Mouse (Mus musculus): ENCODE results near the gene Slc7a7. TPM values are rescaled to one million over a fixed set of nuclear protein-coding genes. Genes with fewer than 3 reads are reported as not detected.

Gene Slc7a7
- total and polyA plus RNA-seq, 2 experiments from 2014 or later = 2.4 to 7.7 TPM

- Histone ChIP-seq H3K4me3 (ENCODE audit: low read depth, low read length) (peak within 1 kb of the TSS; percentile 93), H3K4me1 (ENCODE audit: insufficient read depth, low read length) (peaks cover 5% of the 10 kb centered on the region; the same call in 1 of the 2 replicates), H3K27ac (ENCODE audit: low read depth, low read length) (peak within 1 kb of the TSS; percentile 92), H3K36me3 (ENCODE audit: insufficient read depth, low read length) (peaks cover 5% of the 10 kb centered on the region; the same call in 1 of the 2 replicates), H3K9ac (replicated peaks; ENCODE audit: low read length, poor library complexity, severe bottlenecking) (peak within 1 kb of the TSS; percentile 86), H3K27me3 (ENCODE audit: insufficient read depth, low read length) (no peaks in the 10 kb centered on the region), H3K4me2 (ENCODE audit: low read depth, low read length, poor library complexity, severe bottlenecking) (peak within 1 kb of the TSS; percentile 71), H3K9me3 (ENCODE audit: low read length) (no peaks in the 10 kb centered on the region)
- TF ChIP-seq CTCF (IDR thresholded peaks at IDR 0.05) = no peak
- WGBS = under 1% methylated on average over 48 of the region's 48 CpGs
- DNase-seq (ENCODE audit: low spot score) (peak; percentile 97), ATAC-seq (ENCODE audit: low FRiP score) (peak; percentile 85)
These were observed 9.3 kb upstream of the Slc7a7 start, which contains the start of gene Mrpl52 for GRCm38 (mm10) chr14:54426689-54427398. Mrpl52 (plus strand) TSS chr14:54426909.

DNA sequence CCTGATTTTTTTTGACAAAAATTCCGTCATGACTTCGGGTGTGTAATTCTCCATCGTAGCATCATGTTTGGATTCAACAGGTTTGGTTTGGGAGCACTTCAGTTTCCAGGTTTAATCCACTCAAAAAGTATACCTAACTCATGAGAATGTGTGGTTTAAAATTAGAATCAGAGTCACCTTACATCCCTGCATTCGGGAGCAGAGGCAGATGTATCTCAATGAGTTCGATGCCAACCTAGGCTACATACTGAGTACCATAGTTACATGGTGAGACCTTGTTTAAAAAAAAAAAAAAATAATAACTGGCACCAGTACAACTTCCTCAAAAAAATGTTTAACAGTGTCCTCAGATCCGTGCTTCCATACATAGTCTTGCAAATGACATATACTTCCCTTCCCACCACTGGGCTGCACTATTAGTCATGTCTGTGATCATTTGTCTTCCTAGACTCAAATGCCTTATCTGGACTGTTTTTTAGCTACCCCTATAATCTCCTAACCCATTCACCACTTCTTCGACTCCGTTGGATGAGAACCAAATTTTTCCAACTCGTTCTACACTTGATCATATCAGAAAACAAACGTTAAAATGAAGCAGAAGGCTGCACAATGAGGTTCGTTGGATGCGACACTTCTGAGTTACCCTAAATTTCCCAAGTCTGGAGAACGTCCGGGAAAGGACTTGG, 8.6 kb upstream of the Slc7a7 start:
- ATAC-seq (ENCODE audit: low FRiP score) (peak; percentile 44; the same call in 1 of the 2 replicates), DNase-seq (ENCODE audit: low spot score) (no peak)
- Histone ChIP-seq H3K27me3 (ENCODE audit: insufficient read depth, low read length) (no peaks in the 10 kb centered on the region), H3K9ac (replicated peaks; ENCODE audit: low read length, poor library complexity, severe bottlenecking) (peak overlapping the region; percentile 86), H3K4me1 (ENCODE audit: insufficient read depth, low read length) (peaks cover 5% of the 10 kb centered on the region; the same call in 1 of the 2 replicates), H3K4me2 (ENCODE audit: low read depth, low read length, poor library complexity, severe bottlenecking) (peak overlapping the region; percentile 71), H3K27ac (ENCODE audit: low read depth, low read length) (peak overlapping the region; percentile 92), H3K9me3 (ENCODE audit: low read length) (no peaks in the 10 kb centered on the region), H3K4me3 (ENCODE audit: low read depth, low read length) (peak overlapping the region; percentile 93), H3K36me3 (ENCODE audit: insufficient read depth, low read length) (peaks cover 5% of the 10 kb centered on the region; the same call in 1 of the 2 replicates)
- 0 out of 2 replicates have a peak, but pooled peaks have one; percentile 7 for TF ChIP-seq CTCF (IDR thresholded peaks at IDR 0.05)
- WGBS = 33% methylated on average over 14 of the region's 14 CpGs

GRCm38 (mm10) chr14:54425540-54425939, 8.0 kb upstream of the Slc7a7 start:
- peaks cover 5% of the 10 kb centered on the region; the same call in 1 of the 2 replicates for H3K36me3 ChIP-seq (ENCODE audit: insufficient read depth, low read length)
- no peaks in the 10 kb centered on the region for H3K9me3 ChIP-seq (ENCODE audit: low read length)
- peak overlapping the region; percentile 93; the same call in 1 of the 2 replicates for H3K4me3 ChIP-seq (ENCODE audit: low read depth, low read length)
- H3K27me3 ChIP-seq (ENCODE audit: insufficient read depth, low read length) = no peaks in the 10 kb centered on the region
- no peak overlapping the region for H3K9ac ChIP-seq (replicated peaks; ENCODE audit: low read length, poor library complexity, severe bottlenecking)
- H3K4me1 ChIP-seq (ENCODE audit: insufficient read depth, low read length) = peaks cover 5% of the 10 kb centered on the region; the same call in 1 of the 2 replicates
- no peak for DNase-seq (ENCODE audit: low spot score)
- peak overlapping the region; percentile 71 for H3K4me2 ChIP-seq (ENCODE audit: low read depth, low read length, poor library complexity, severe bottlenecking)
- 75% methylated on average over 1 of the region's 1 CpGs for WGBS
- no peak for TF ChIP-seq CTCF (IDR thresholded peaks at IDR 0.05)
- ATAC-seq (ENCODE audit: low FRiP score) = no peak
- H3K27ac ChIP-seq (ENCODE audit: low read depth, low read length) = no peak overlapping the region

DNA sequence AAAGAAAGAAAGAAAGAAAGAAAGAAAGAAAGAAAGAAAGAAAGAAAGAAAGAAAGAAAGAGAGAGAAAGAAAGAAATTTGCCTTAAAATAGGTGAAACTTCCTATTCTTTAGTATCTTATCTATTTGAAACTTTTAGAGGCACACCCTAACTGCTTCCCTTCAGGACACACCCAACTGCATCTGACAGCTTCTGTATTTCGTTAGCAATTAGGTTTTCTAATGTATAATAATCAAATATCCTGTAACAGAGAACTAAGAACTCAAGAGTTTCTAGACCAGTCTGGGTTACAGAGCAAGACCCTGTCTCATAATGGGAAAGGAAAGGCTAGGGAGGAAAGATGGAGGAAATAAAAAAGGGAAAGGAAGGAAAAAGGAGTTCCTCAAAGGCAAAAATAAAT, 7.1 kb upstream of the Slc7a7 start:
- no peak for TF ChIP-seq CTCF (IDR thresholded peaks at IDR 0.05)
- peaks cover 5% of the 10 kb centered on the region; the same call in 1 of the 2 replicates for H3K4me1 ChIP-seq (ENCODE audit: insufficient read depth, low read length)
- H3K4me3 ChIP-seq (ENCODE audit: low read depth, low read length) = no peak overlapping the region
- DNase-seq (ENCODE audit: low spot score) (no peak), ATAC-seq (ENCODE audit: low FRiP score) (no peak)
- WGBS = 95% methylated on average over 1 of the region's 1 CpGs
- H3K9me3 ChIP-seq (ENCODE audit: low read length) = no peaks in the 10 kb centered on the region
- no peaks in the 10 kb centered on the region for H3K27me3 ChIP-seq (ENCODE audit: insufficient read depth, low read length)
- H3K27ac ChIP-seq (ENCODE audit: low read depth, low read length) = no peak overlapping the region
- no peak overlapping the region for H3K4me2 ChIP-seq (ENCODE audit: low read depth, low read length, poor library complexity, severe bottlenecking)
- H3K9ac ChIP-seq (replicated peaks; ENCODE audit: low read length, poor library complexity, severe bottlenecking) = no peak overlapping the region
- H3K36me3 ChIP-seq (ENCODE audit: insufficient read depth, low read length) = peaks cover 4% of the 10 kb centered on the region; the same call in 1 of the 2 replicates

GRCm38 (mm10) chr14:54423406-54423805, 5.8 kb upstream of the Slc7a7 start:
- Histone ChIP-seq H3K36me3 (ENCODE audit: insufficient read depth, low read length) (no peaks in the 10 kb centered on the region), H3K4me2 (ENCODE audit: low read depth, low read length, poor library complexity, severe bottlenecking) (no peak overlapping the region), H3K27ac (ENCODE audit: low read depth, low read length) (no peak overlapping the region), H3K9ac (replicated peaks; ENCODE audit: low read length, poor library complexity, severe bottlenecking) (no peak overlapping the region), H3K4me1 (ENCODE audit: insufficient read depth, low read length) (peaks cover 5% of the 10 kb centered on the region; the same call in 1 of the 2 replicates), H3K27me3 (ENCODE audit: insufficient read depth, low read length) (no peaks in the 10 kb centered on the region), H3K9me3 (ENCODE audit: low read length) (no peaks in the 10 kb centered on the region), H3K4me3 (ENCODE audit: low read depth, low read length) (no peak overlapping the region)
- 60% methylated on average over 5 of the region's 5 CpGs for WGBS
- TF ChIP-seq CTCF (IDR thresholded peaks at IDR 0.05) = peak; percentile 69
- peak; percentile 33 for DNase-seq (ENCODE audit: low spot score)
- no peak for ATAC-seq (ENCODE audit: low FRiP score)
